Mouse (Mus musculus) lung, postnatal 0 days (tissue): ENCODE measurements around the gene Twf1.

ENCODE experiments used
- CTCF ChIP-seq: IDR thresholded peaks from 2 replicates; pipeline ENCODE4 v1.5.1; 2016; ENCODE audit warnings: antibody characterized with exemption, mild to moderate bottlenecking
- EP300 ChIP-seq: IDR thresholded peaks from 2 replicates; pipeline ENCODE4 v1.6.1; 2016; ENCODE audit warnings: antibody characterized with exemption, mild to moderate bottlenecking, control low read depth

DNA sequence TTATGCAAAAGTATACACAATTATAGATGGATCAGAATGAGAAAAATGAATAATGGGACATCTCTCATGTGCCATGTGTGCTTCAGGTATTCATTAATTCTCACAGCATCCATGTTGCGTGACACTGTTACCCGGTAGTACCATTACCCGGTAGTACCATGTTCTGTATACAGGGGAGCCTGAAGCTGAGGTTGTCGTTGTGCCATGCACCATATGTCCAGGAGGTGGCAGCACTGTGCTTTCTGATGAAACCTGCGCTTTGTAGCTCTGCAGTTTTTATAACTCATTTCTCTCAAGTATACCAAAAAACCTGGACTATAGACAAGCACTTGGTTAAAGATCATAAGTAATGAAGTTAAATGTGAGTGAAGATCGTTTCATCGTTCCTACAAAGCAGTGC is 32.2 kb downstream of the Twf1 start:
- TF ChIP-seq EP300 (no peak), CTCF (peak; percentile 97)
